Mouse (Mus musculus) liver, adult (tissue): Measurements from ENCODE around the gene Gm8439.

Experiments used
- GATA4 ChIP-seq: IDR thresholded peaks from 2 replicates; pipeline ENCODE4 v1.6.1; 2014; ENCODE audit warnings: mild to moderate bottlenecking, low read length; ENCODE audit not compliant: insufficient replicate concordance

Gm8439 gene

GRCm38 (mm10) chr4:120588445-120588844 is at the start of gene Gm8439:
TSS of gene Gm8439 (plus strand) at chr4:120588745.
- no peak for TF ChIP-seq GATA4

GRCm38 (mm10) chr4:120544896-120545295 is 43.6 kb upstream of the Gm8439 start:
- no peak for TF ChIP-seq GATA4

GRCm38 (mm10) chr4:120556592-120556991 is 32.0 kb upstream of the Gm8439 start:
- TF ChIP-seq GATA4, result no peak

- no peak for TF ChIP-seq GATA4
Observed at GRCm38 (mm10) chr4:120565726-120566125, 22.8 kb upstream of the Gm8439 start.

GRCm38 (mm10) chr4:120568005-120568404 is 20.5 kb upstream of the Gm8439 start:
- TF ChIP-seq GATA4, result no peak

- TF ChIP-seq GATA4, result no peak
Observed at GRCm38 (mm10) chr4:120569025-120569424, 19.5 kb upstream of the Gm8439 start.

- TF ChIP-seq GATA4, result peak; percentile 61; the same call in 1 of the 2 replicates
Observed at GRCm38 (mm10) chr4:120569486-120570437, 18.8 kb upstream of the Gm8439 start, which contains the start of gene Ctps. TSS of gene Ctps (minus strand) at chr4:120570276.

GRCm38 (mm10) chr4:120570438-120571069 is 18.0 kb upstream of the Gm8439 start:
- no peak for TF ChIP-seq GATA4

GRCm38 (mm10) chr4:120571070-120571464 is 17.5 kb upstream of the Gm8439 start:
- TF ChIP-seq GATA4, result no peak

GRCm38 (mm10) chr4:120571691-120572090 is 16.9 kb upstream of the Gm8439 start:
- TF ChIP-seq GATA4, result no peak

GRCm38 (mm10) chr4:120580894-120581293 is 7.7 kb upstream of the Gm8439 start:
- TF ChIP-seq GATA4, result no peak

GRCm38 (mm10) chr4:120581711-120582110 is 6.8 kb upstream of the Gm8439 start:
- TF ChIP-seq GATA4, result no peak

GRCm38 (mm10) chr4:120586986-120587385 is 1.6 kb upstream of the Gm8439 start:
- TF ChIP-seq GATA4, result no peak

GRCm38 (mm10) chr4:120589070-120589469 is 525 bp downstream of the Gm8439 start:
- no peak for TF ChIP-seq GATA4

- TF ChIP-seq GATA4, result no peak
Observed at GRCm38 (mm10) chr4:120589815-120590422, 1.4 kb downstream of the Gm8439 start.

GRCm38 (mm10) chr4:120590973-120591372 is 2.4 kb downstream of the Gm8439 start:
- TF ChIP-seq GATA4, result no peak
